Mouse (Mus musculus) fat pad, adult 2 months (tissue): Measurements from ENCODE around the gene Lrrc32.

Experiments used
- DNase-seq: peaks from one replicate; pipeline ENCODE4 v3.0.0-alpha.2; 2011; ENCODE audit warnings: low read depth, low spot score; ENCODE audit errors: extremely low read depth

Lrrc32 gene

DNA sequence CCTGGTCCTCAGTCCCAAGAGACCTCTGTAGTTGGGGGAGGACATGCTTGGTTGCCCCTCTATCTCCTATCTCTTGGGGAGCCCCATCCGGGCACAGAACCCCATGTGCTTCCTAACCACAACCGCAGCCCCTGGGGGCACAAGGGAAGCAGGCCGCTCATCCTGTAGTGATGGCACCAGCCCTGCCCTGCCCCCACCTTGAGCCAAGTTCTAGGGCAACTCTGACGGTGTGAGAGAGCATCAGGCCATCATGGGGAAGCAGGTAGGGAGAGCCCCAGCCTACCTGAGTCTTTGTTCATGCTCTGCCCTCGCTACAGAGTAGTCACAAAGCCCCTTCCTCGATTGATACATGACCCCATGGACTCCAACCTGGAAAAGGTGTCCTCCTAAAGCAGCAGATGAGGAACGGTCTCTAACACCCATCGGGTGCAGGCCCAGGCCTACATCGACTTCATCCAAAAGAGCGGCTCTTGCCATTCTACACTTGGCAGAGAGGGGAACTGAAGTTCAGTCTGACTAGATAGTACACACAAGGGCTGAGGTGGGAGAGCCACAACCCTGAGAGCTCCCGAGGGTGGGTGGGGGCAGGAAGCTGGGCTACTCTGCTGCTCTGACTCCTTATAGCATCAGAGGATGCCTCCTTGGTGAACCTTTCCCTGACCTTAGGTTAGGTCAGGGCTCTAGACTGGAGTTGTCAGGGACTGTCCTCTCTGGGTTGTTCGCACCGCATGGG, 519 bp upstream of the Lrrc32 start:
- no peak for DNase-seq

DNA sequence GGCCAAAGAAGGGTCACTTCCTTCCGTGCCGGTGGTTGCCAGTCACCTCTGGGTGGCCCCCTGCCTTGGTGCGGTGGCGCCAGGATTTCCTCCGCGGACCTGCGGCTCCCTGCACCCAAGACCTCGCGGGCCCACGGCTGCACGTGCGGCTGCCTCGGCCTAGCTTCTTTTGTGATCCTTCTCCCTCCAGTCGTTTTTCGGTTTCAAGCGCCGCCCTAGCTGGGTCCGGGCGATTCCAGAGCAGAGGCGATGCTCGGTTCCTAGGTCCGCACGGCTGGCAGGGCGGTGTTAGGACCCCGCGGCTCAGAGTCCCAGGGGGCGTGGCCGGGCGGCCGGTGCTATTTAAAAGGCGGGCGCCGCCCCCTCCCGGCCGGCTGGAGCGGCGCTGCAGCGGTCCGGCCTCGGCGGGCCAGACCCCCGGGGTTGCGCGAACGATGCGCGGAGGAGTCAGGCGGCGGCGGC, 571 bp downstream of the Lrrc32 start:
- DNase-seq: no peak

DNA sequence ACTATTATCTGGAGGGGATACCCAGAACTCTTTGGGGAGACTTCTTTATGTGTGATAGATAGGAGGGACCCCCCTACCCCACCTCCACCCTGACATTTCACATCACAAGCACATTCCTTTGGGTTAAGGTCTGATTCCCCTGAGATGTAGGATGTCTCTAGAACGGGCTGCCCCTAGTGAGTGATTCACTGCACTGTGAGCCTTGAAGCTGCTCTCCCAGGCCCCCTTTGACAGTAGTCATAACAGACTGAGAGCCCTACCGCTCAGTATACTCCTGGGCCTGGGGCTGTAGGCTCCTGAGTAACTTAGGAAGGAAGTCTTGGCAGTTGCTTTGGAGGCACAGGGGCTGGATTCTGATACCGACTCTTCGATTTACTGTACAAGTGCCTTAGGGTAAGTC, 1.2 kb downstream of the Lrrc32 start:
- no peak for DNase-seq

DNA sequence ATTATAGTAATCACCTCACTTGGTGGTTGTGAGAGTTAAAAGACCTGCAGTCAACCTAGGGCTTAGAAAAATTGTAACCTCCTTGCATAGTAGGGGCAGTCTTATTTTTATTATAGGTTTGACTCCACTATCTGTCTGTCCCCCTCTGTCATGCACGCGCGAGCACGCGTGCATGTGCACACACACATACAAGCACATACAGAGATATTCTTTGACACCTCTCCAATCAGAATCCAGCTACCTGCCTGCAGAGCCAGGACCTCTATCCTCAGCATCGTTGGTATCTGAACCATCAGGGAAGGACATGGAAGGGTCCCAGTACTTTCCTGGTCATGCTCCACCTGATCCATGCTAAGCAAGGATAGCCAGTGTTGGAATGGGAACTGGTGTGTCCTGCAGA, 1.8 kb downstream of the Lrrc32 start:
- DNase-seq: no peak

DNA sequence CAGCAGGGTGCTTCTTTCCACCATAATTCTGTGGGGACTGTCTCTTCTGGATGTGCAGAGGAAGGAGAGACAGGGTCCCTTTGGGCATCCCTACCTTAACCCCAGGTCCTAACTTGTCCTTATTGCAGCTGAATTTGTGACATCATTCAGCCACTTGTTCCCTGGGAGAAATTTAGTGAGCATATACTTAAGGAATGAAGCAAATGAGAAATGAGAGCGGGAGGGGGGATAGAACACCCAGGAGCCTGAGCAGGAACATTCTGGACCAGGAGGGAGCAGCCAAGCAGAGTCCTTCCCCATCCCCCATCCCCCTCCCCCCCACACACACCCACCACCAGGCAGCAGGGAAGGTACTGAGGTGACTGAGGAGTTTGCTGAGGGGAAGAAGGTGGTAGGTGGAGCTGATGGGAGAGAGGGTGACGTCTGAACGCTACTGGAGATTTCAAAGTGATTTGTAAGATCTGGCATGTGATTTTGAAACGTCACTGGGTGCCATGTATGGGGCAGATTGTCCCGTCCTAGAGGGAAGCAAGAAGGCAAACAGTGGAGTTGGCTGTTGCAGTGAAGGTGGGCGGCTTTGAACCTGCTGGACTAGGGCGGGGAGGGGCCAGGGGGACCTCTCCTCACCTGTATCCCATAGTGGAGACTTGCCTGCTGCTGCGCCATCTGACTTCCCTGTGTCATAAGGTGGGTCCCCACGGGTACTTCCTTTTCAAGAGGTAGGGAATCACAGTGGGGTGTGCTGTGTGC, 2.5 kb downstream of the Lrrc32 start:
- no peak for DNase-seq

DNA sequence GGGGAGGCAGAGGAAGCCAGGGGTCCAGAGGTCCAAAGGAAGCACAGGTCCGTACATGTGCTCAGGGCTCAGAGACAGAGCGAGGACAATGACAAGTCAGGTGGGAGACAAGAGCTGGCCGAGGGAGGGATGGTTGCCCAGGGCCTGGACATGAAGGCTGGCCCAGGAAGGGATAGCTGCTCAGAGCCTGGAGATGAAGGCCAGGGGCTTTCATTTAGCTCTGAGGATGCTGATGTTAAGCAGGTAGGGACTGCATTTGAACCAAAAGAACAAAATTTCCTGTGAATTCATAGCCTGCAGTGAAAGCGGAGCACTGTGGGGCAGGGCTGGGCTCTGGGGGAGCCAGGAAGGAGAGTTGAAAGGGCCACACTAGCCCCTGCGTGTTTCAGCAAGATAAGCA, 3.2 kb downstream of the Lrrc32 start:
- no peak for DNase-seq

DNA sequence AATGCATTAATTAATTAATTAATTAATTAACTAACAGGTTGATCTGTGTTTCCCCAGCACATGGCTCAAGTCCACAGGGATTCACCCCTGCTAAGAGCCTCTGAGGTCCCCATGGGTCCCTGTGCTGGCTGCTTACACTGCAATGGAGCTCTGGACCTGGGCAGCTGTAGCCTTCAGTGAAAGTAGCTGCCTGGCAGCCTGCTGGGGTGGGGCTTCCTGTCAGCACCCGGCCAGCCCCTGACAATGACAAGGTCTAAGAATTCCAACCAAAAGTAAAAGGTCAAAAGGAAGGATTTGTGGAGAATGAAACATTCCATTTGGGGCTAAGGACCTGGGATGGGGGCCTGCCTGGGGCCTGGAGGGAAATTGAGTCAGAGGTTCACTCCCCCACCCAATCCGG, 4.2 kb downstream of the Lrrc32 start:
- DNase-seq: no peak

DNA sequence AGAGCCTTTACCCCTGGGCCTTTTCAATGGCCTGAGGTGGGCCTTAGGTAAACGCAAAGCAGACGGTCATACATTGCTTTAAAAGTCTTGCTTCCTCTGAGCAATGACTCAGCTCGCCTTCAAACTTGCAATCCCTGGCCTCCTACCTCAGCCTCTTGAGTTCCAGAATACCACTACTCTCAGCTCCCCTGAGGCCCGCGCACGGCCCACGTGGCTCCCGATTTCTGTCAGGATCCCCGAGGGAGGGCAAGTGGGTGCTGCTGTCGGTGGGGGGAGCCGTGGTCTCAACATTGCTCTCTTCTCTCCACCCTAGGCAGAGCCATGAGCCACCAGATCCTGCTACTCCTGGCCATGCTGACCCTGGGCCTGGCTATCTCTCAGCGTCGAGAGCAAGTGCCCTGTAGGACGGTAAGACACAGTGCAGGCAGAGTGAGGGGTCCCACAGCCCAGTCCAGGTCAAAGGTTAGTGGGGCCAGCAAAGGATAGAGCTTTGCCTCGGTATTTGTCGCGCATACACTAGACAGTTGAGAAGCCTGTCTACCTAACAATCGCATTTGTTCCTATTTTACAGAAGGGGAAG, 4.9 kb downstream of the Lrrc32 start:
- no peak for DNase-seq

DNA sequence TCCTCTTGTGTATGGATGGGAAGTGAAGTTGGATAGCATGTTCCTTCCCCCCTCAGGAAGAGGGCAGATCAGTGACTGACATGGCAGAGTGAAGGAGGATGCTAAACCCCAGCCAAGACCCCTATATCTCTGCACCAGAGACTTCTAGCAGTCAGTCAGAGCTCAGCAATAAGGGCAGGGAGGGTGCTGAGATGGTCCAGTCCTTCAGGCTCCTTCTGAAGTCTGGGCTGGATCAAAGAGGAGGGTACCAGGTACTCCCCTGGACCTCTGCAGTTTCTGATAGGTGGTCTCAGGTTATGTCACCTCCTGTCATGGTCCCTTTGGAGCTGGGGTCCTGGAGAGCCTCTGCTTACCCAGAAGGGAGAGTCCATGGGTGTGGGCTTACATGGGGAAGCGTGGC, 6.5 kb downstream of the Lrrc32 start:
- no peak for DNase-seq

DNA sequence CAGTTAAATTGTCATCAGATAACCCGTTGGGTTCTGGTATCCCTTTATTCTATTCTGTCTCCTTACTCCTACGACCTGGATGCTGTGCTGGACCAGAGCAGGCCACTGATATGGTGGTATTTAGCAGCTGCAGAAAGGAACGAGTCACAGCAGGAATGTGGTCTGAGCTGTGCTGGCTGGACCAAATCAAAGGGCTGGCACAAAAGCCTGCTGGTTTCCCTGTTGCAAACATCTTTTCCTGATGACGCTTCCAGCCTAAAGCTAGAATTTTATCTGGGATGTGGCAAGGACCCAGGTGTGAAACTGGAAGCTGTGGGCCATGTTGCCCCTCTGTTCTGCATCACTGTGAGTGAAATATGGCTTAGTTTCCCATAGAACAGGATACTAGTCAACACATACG, 8.4 kb downstream of the Lrrc32 start:
- no peak for DNase-seq

DNA sequence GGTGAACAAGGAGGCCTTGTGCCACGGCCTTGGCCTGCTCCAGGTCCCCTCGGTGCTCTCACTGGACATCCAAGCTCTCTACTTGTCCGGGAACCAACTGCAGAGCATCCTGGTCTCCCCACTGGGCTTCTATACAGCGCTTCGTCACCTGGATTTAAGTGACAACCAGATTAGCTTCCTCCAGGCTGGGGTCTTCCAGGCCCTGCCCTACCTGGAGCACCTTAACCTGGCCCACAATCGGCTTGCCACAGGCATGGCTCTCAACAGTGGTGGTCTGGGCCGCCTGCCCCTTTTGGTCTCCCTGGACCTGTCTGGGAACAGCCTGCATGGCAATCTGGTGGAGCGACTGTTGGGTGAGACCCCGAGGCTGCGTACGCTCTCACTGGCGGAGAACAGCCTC, 9.0 kb downstream of the Lrrc32 start:
- no peak for DNase-seq

DNA sequence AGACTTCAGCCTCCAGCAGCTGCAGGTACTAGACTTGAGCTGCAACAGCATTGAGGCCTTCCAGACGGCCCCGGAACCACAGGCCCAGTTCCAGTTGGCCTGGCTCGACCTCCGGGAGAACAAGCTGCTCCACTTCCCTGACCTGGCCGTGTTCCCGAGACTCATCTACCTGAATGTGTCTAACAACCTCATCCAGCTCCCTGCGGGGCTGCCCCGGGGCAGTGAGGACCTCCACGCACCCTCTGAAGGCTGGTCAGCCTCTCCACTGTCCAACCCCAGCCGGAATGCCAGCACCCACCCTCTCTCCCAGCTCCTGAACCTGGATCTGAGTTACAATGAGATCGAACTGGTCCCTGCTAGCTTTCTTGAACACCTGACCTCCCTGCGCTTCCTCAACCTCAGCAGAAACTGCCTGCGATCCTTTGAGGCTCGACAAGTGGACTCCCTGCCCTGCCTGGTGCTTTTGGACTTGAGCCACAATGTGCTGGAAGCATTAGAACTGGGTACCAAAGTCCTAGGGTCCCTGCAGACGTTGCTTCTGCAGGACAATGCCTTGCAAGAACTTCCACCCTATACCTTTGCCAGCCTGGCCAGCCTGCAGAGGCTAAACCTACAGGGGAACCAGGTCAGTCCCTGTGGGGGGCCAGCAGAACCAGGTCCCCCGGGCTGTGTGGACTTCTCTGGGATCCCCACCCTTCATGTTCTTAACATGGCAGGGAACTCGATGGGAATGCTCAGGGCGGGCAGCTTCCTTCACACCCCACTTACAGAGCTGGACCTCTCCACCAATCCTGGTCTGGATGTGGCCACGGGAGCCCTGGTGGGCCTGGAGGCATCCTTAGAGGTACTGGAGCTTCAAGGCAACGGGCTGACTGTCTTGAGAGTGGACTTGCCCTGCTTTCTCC, 9.8 kb downstream of the Lrrc32 start:
- DNase-seq: no peak

DNA sequence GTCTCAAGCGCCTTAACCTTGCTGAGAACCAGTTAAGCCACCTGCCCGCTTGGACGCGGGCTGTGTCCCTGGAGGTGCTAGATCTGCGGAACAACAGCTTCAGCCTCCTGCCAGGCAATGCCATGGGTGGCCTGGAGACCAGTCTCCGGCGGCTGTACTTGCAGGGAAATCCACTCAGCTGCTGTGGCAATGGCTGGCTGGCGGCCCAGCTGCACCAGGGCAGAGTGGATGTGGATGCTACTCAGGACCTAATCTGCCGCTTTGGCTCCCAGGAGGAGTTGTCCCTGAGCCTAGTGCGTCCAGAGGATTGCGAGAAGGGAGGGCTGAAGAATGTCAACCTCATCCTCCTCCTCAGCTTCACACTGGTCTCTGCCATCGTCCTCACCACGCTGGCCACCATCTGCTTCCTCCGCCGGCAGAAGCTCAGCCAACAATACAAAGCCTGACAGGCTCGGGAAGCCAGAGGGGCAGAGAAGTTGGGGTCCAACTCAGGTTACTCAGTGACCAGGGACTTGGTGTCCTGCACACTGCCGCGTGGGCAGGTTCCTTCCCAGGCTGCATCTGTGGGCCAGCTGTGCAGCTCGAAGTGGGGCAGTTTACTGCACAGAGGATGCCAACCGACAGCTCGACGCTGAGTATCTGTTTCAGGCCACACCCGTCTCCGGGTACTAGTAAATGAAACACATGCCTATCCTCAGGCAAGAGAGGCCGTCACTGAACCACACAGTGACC, 10.6 kb downstream of the Lrrc32 start:
- no peak for DNase-seq

DNA sequence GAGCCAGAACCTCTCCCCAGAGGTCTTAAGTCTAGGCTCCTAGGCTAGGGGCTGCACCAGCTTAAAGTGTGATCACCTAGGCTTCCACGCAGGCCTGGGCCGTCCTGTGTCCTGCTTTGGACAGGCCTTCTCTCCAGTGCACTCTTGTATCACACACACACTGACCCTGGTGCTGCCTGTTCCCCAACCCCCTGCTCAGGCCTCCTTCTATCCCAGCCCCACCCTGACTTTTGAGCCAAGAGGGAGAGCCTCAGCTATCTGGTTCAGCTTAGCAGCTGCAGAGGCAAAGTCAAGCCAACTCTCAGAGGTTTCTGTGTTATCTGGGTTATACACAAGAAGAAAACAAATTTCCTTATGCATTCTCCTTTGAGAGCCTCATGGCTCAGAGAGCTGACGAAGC, 11.4 kb downstream of the Lrrc32 start:
- no peak for DNase-seq

DNA sequence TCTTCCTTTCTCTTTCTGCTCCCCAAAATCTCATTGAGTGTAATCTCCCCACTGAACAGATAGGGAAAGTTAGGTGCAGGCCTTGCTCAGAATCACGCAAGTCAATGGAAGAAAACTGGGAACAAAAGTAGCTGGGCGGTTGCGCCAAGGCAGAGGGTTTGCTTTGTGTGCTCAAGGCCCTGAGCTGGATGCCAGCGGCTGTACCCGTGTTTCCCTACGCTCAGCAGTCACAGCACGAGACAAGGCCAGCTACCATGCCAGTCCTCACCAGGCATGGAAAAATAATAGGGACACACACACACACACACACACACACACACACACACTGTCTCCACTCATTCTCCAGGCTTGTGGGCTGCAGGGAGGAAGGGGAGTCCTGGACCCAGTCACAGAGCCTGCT, 12.0 kb downstream of the Lrrc32 start:
- DNase-seq: no peak

DNA sequence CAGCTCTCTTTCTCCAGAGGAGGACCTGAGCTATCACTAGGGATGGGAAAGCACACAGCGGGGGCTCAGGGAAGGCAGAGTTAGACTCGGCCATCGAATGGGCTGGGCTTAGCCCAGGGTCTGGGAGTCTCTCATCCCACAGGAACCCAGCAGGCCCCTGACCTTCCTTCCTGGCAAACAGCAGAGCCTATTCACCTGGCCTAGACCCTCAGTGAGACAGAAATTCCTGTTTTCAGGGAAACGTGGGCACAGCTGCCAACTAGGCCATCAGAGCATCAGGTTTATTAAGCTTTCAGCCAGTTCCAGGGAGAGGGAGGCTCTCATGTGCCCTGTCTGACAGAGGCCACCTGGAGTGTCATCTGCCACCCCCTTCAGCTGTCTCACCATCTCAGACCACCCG, 13.8 kb downstream of the Lrrc32 start:
- DNase-seq: no peak

DNA sequence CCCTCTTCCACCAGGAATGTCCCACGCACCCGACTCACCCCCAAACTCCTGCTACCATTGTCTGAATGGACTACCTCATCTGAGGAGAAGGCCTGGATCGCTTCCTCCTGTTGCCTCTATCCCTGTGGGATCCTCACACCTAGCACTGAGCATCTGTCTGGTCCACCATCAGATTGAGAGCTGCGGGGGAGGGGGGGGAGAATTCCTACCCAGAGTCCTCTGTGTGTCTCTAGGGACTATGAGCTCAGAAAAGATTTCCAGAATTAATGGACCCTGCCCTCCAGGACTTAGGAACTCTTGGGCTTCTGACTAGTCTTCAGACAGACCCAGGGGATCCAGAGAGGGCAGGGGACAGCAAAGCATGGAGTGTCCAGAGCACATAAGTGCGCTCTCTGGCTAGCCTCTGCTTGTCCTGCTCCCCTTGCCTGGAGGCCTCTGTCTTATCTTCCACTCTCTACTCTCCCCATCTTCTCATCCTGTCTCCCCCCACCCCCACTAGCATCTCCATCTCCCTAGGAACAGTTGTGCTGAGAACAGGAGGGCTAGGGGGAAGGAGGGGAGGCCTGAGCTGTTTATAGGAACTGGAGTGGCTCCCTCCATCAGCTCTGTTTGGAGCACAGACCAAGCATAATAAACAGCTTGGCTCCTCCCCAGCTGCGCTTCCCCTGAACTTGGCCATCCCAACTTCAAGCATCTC, 15.0 kb downstream of the Lrrc32 start:
- no peak for DNase-seq

DNA sequence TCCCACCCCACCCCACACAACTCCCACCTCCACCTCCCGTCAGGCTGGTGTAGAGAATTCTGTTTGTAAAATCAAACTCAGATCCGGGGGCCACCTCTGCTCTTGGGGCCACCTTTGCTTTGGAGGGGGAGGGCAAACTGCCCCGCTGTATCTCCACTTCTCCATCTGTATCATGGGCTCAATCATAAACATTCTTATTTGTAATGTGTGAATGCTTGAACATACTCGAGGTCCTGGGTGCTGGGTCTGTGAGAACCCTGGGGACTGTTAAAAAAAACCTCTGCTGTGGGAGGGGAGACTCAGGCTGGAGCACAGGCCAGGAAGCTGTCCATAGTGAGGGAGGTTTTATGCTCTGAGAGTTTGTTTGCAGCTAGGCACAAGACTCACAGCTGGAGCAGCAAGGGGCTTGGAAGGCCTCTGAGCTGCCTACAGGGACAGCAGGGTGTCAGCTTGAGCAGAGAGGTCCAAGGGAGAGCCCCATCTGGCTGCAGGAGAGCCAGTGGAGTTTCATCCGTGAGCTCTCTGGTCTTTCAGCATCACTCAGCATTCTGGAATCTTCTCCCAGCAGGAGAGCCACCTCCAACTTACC, 15.7 kb downstream of the Lrrc32 start:
- no peak for DNase-seq

DNA sequence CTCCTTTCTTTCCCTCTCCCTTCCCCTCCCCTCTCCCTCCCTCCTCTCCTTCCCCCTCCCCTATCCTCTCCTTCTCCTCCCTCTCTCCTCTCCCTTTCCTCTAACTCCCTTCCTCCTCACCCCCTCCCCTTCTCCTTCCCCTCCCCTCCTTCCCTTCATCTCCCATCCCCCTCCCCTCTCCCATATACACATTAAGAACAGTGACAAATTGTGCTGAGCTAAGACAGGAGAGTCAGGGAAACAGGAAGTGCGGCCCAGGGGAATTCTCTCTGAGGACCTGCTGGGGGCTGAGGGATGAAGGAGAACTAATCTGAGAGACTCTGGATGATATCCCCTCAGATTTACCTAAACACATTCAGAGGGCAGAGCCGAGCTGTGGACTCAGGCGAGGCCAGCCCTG, 16.6 kb downstream of the Lrrc32 start:
- DNase-seq: no peak
